Mouse (Mus musculus) regulatory T cell (primary cell): ENCODE measurements around the gene Hnrnpul2.

Experiments used
- in situ Hi-C: fragments of 300-600 bp; cut with MboI, MseI; formaldehyde crosslinking; loops from one replicate; pipeline ENCODE4 v1.15.1; 2025; ENCODE audit warnings: high pct_unique_total_duplicates

Hnrnpul2 gene

DNA sequence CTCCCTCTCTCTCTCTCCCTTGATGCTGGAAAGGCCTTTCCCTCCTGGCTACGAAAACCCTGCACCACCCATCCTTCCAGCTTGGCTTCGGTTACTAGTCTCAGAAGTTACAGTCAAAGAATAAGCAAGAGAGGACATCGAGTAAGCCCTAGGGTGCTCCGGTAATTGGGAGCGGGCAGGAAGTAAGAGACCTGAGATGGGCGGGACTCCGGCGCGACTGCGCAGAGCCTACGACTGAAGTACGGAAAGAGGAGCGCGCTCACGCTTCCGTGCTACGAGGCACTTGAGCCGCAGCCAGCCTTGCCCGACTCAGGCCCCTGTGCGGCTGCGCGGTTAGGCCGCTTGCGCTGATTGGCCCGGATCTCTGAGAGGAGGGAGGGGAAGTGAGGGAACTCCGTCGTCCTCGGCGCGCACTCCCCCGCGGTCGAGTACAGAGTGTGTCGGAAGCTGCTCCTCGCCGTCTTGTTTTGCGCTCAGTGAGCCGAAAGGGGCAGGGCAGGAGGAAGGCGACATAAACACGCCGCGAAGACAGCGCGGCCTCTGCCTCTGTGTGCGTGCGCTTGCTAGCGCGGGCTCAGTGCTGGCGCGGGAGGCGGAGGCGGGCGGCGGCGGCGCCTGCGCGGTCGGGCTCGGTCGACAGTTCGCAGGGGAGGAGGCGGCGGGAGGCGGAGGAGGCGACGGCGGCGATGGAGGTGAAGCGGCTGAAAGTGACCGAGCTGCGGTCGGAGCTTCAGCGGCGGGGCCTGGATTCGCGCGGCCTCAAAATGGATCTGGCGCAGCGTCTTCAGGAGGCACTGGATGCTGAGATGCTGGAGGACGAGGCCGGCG lies at the start of gene Hnrnpul2:
Gene Hnrnpul2 (plus strand): TSS at position 415 of the 828 bp plus-strand sequence.
- in situ Hi-C loops, result loop anchor here (5.0 kb wide), 1 partner anchor 48 kb away; the partner anchor contains the start of genes Tmem179b and Tmem223

GRCm38 (mm10) chr19:8770567-8771270 lies 49.1 kb upstream of the Hnrnpul2 start, which contains the start of gene Tmem223:
TSS of gene Tmem223 (plus strand) at chr19:8770996.
- in situ Hi-C loops, result loop anchor here (5.0 kb wide), 1 partner anchor 47 kb away; the partner anchor contains the start of gene Ttc9c

DNA sequence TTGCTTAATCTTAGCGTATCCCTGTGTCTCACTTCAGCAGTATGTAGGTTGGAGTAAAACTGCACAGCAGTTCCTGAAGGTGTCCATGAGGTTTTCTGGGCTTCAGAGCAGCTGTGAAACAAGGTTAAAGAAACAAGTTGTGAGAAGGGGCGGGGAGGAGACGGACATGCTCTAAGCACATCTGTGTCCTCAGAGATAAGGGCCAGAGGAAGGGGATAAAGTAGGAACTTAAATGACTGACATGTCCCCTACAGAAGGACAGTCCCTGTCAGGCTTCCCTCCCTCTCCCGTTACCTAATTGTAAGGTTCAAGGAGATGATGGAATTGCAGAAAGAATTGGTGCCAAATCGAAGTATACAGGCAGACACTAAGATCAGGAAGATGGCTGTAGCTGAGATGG lies 46.8 kb upstream of the Hnrnpul2 start:
- in situ Hi-C loops, result loop anchor here (5.0 kb wide), 1 partner anchor 44 kb away; the partner anchor contains the start of gene Ttc9c

DNA sequence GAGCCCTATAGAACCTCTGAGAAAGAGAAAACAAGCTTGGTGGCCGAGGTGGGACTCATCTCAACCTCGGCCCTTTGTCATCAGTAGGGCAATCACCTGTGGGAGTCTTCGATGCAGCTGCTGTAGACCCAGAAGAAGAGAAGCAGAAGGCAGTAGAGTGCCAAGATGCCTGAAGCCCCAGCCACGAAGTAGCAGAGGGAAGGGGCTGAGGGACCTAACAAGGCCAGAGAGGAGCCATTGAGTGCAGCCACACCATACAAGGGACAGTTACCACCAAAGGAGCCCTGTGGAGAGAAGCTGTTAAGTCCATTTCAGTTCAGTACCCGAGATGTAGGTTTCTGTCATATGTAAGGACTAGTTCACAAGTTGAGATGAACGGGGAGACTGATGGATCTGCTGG lies 46.4 kb upstream of the Hnrnpul2 start:
- in situ Hi-C loops, result loop anchor here (5.0 kb wide), 1 partner anchor 44 kb away; the partner anchor contains the start of gene Ttc9c

GRCm38 (mm10) chr19:8774086-8774835 lies 45.5 kb upstream of the Hnrnpul2 start, which contains the start of gene Tmem179b:
TSS of gene Tmem179b (minus strand) at chr19:8774467.
- in situ Hi-C loops, result loop anchor here (5.0 kb wide), 1 partner anchor 43 kb away; the partner anchor contains the start of gene Ttc9c

GRCm38 (mm10) chr19:8774951-8775421 lies 44.8 kb upstream of the Hnrnpul2 start:
- in situ Hi-C loops, result loop anchor here (5.0 to 25.0 kb wide), 2 partner anchors 42 to 1738 kb away; partner anchors contain the start of genes Stip1 and Ttc9c

DNA sequence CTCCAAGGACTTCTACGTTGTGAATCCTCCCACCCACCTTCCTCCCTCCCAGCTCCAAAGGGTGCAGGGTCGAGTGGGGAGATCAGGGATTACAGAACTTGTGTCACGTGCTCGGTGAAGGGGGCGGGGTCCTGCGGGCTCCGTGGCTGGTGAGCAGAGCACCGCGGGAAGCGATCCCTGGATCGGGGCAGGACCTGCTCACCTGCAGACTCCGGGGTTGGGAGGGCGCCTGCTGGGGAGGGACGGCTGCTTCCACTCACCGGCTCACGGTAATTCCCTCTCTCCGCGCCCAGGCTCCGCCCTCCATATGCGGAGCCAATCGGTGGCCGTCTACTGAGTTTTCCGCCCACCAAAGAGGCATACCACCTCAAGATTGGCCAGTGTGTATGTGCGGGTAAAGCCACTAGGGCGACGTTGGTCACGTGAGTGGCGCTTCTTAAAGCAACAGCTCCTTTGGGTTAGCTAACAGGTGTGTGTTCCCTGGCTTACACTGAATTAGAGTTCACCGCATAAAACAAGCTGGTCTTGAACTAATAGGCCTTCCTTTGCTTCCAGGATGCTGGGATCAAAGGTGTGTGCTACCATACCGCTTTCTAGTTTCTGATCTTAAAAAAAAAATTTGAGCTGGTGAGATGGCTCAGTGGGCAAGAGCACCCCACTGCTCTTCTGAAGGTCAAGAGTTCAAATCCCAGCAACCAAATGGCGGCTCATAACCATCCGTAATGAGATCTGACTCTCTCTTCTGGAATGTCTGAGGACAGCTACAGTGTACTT lies 33.6 kb upstream of the Hnrnpul2 start, which contains the start of gene Taf6l:
Gene Taf6l (minus strand): TSS at position 410 of the 774 bp plus-strand sequence.
- in situ Hi-C loops, result loop anchor here (25.0 kb wide), 1 partner anchor 1749 kb away; the partner anchor contains the start of gene Stip1

GRCm38 (mm10) chr19:8788521-8788920 lies 31.3 kb upstream of the Hnrnpul2 start:
- in situ Hi-C loops, result loop anchor here (25.0 kb wide), 1 partner anchor 1751 kb away; the partner anchor contains the start of gene Stip1

GRCm38 (mm10) chr19:8789171-8789570 lies 30.6 kb upstream of the Hnrnpul2 start:
- in situ Hi-C loops, result loop anchor here (25.0 kb wide), 1 partner anchor 1752 kb away; the partner anchor contains the start of gene Stip1

GRCm38 (mm10) chr19:8790171-8790570 lies 29.6 kb upstream of the Hnrnpul2 start:
- in situ Hi-C loops, result loop anchor here (5.0 to 25.0 kb wide), 2 partner anchors 1288 to 1753 kb away; partner anchors contain the start of gene Stip1

GRCm38 (mm10) chr19:8798264-8798946 lies 21.4 kb upstream of the Hnrnpul2 start, which contains the start of gene Polr2g:
TSS of gene Polr2g (minus strand) at chr19:8798577.
- in situ Hi-C loops, result loop anchor here (25.0 kb wide), 1 partner anchor 1761 kb away; the partner anchor contains the start of gene Stip1

- in situ Hi-C loops, result loop anchor here (25.0 kb wide), 1 partner anchor 1762 kb away; the partner anchor contains the start of gene Stip1
These were observed 20.9 kb upstream of the Hnrnpul2 start for GRCm38 (mm10) chr19:8798947-8799315.

GRCm38 (mm10) chr19:8802130-8802821 lies 17.5 kb upstream of the Hnrnpul2 start, which contains the start of gene Zbtb3:
TSS of gene Zbtb3 (plus strand) at chr19:8802555.
- in situ Hi-C loops, result no loop called here

DNA sequence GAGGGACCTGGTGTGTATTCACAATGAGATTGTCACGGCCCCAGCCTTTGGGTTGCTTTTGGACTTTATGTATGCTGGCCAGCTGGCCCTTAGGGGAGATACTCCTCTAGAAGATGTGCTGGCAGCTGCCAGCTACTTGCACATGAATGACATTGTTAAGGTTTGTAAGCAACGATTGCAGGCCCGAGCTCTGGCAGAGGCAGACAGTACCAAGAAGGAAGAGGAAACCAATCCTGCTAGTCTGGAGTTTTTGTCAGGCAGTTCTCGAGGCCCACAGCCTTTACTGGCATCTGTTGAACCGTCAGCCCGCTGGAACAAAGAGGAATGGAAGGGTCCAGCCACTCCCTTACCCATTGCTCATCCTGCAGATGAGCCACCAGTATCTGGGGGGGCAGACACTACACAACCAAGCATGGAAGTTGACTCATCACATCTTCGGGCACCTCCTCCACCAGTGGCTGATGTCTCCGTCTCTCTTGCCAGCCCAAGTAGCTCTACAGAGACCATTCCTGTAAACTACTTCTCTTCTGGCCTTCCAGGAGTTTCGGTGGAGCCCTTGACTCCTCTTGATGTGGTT lies 16.5 kb upstream of the Hnrnpul2 start:
- in situ Hi-C loops, result no loop called here

- in situ Hi-C loops, result no loop called here
These were observed 15.7 kb upstream of the Hnrnpul2 start for GRCm38 (mm10) chr19:8803879-8804660.

DNA sequence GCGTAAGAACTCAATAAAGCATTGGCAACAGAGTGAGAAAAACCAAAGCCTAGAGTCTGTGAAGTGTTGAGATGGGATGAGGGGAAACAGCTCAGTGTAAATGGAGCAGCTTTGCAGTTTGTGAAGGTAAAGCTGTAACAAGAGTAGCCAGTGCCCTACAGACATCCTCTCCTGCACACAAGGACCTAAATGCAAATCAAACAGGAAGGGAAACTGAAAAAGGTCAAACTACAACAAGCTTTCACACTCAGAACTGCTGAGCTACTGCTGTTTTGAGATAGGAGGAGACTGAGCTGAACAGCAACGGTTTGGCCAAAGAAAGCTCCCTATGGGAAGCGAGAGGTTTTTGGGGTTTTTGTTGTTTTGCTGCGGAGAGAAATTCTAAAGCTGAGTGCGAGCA lies 13.0 kb upstream of the Hnrnpul2 start:
- in situ Hi-C loops, result no loop called here

DNA sequence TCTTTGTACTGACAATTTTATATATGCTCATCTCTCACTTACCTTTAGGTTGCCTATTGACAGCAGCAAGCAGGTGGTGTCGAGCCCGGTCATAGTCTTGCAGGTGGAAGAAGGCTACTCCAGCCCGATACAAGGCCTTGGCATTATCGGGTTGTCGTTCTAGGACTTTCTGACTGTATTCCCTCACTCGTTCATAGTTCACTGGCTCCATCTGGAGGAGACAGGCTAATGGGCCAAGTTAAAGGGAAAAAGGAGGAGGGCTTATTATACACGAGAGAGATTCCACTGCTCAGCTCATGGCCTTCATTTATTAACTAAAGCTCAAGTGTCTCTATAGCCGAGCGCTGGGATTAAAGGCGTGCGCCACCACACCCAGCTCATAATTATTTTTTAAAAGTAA lies 4.0 kb upstream of the Hnrnpul2 start:
- in situ Hi-C loops, result loop anchor here (5.0 kb wide), 1 partner anchor 44 kb away; the partner anchor contains the start of genes Tmem179b and Tmem223
